Mouse (Mus musculus): ENCODE data around the gene Pigr. TPM values are rescaled to one million over a fixed set of nuclear protein-coding genes. Genes with fewer than 3 reads are reported as not detected.

Pigr gene
- 0.81 TPM for polyA plus RNA-seq (2014; fragmentation: Illumina TruSeq; extraction: RNeasy Lipid Tissue Mini Kit (QIAGEN cat#74804); ENCODE audit: low read depth, low replicate concordance)

GRCm38 (mm10) chr1:130826448-130826847 is at the start of gene Pigr:
Pigr (plus strand) TSS chr1:130826684.

GRCm38 (mm10) chr1:130800602-130801001 is 25.9 kb upstream of the Pigr start, which contains the start of gene Fcamr:
Fcamr (plus strand) TSS chr1:130800902.

GRCm38 (mm10) chr1:130865541-130866221 is 39.2 kb downstream of the Pigr start, which contains the start of gene Fcmr:
Fcmr (plus strand) TSS chr1:130865669.

DNA sequence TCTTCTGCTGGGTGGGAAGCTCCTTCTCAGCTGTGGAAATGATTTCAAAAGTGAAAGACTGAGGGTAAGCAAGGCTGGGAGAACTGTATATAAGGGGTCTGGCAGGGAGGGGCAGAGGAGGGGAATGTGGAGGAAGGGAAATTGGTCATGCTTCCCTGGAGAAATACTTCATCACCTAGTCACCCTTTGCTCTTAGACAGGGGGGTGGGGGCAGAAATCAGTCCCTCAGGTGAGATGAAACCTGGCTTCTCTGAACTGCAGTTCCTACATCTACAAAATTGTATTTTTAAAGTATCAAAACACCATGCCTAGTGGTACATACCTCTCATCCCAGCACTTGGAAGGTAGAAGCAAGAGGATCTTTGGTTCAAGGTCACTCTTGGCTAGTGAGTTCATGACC is 60.9 kb downstream of the Pigr start, which contains the start of gene Il24:
Gene Il24 (minus strand): TSS at position 101 of the 400 bp plus-strand sequence.

Other genes with a start within 250 kb of the Pigr start
- not detected for gene Zp3r, start 197.1 kb upstream of the Pigr start, polyA plus RNA-seq (2014; fragmentation: Illumina TruSeq; extraction: RNeasy Lipid Tissue Mini Kit (QIAGEN cat#74804); ENCODE audit: low read depth, low replicate concordance)
- 0.29 TPM for gene C4bp, start 165.1 kb upstream of the Pigr start, polyA plus RNA-seq (2014; fragmentation: Illumina TruSeq; extraction: RNeasy Lipid Tissue Mini Kit (QIAGEN cat#74804); ENCODE audit: low read depth, low replicate concordance)
- gene Gm29427, start 110.9 kb upstream of the Pigr start, polyA plus RNA-seq (2014; fragmentation: Illumina TruSeq; extraction: RNeasy Lipid Tissue Mini Kit (QIAGEN cat#74804); ENCODE audit: low read depth, low replicate concordance) = 1.0 TPM
- 3.1 TPM for gene Yod1, start 109.4 kb upstream of the Pigr start, polyA plus RNA-seq (2014; fragmentation: Illumina TruSeq; extraction: RNeasy Lipid Tissue Mini Kit (QIAGEN cat#74804); ENCODE audit: low read depth, low replicate concordance)
- 90.3 TPM for gene Pfkfb2, start 97.4 kb upstream of the Pigr start, polyA plus RNA-seq (2014; fragmentation: Illumina TruSeq; extraction: RNeasy Lipid Tissue Mini Kit (QIAGEN cat#74804); ENCODE audit: low read depth, low replicate concordance)
- gene AA986860, start 94.7 kb upstream of the Pigr start, polyA plus RNA-seq (2014; fragmentation: Illumina TruSeq; extraction: RNeasy Lipid Tissue Mini Kit (QIAGEN cat#74804); ENCODE audit: low read depth, low replicate concordance) = 0.45 TPM
- 1.8 TPM for gene Fcamr, start 25.8 kb upstream of the Pigr start, polyA plus RNA-seq (2014; fragmentation: Illumina TruSeq; extraction: RNeasy Lipid Tissue Mini Kit (QIAGEN cat#74804); ENCODE audit: low read depth, low replicate concordance)
- gene Fcmr, start 39.0 kb downstream of the Pigr start, polyA plus RNA-seq (2014; fragmentation: Illumina TruSeq; extraction: RNeasy Lipid Tissue Mini Kit (QIAGEN cat#74804); ENCODE audit: low read depth, low replicate concordance) = 1.2 TPM
- gene Il24, start 60.8 kb downstream of the Pigr start, polyA plus RNA-seq (2014; fragmentation: Illumina TruSeq; extraction: RNeasy Lipid Tissue Mini Kit (QIAGEN cat#74804); ENCODE audit: low read depth, low replicate concordance) = not detected
- not detected for gene Il20, start 84.8 kb downstream of the Pigr start, polyA plus RNA-seq (2014; fragmentation: Illumina TruSeq; extraction: RNeasy Lipid Tissue Mini Kit (QIAGEN cat#74804); ENCODE audit: low read depth, low replicate concordance)
- not detected for gene Il19, start 113.4 kb downstream of the Pigr start, polyA plus RNA-seq (2014; fragmentation: Illumina TruSeq; extraction: RNeasy Lipid Tissue Mini Kit (QIAGEN cat#74804); ENCODE audit: low read depth, low replicate concordance)
- gene Il10, start 193.2 kb downstream of the Pigr start, polyA plus RNA-seq (2014; fragmentation: Illumina TruSeq; extraction: RNeasy Lipid Tissue Mini Kit (QIAGEN cat#74804); ENCODE audit: low read depth, low replicate concordance) = not detected

Measured in heart, adult 10 weeks (tissue).